Mouse (Mus musculus) hindbrain, embryonic 14.5 days (tissue): ENCODE measurements around the gene Tmem208. TPM values are rescaled to one million over a fixed set of nuclear protein-coding genes. Genes with fewer than 3 reads are reported as not detected.

Experiments used
- ATAC-seq: fragments of 200-750 bp; cut with Nextera tagmentation; 2 replicates; pipeline ENCODE4 v1.8.0; 2017; ENCODE audit warnings: moderate number of reproducible peaks, mild to moderate bottlenecking, moderate TSS enrichment, moderate library complexity; ENCODE audit not compliant: low FRiP score
- DNase-seq: peaks from one replicate; pipeline ENCODE4 v3.0.0-alpha.2; 2015; ENCODE audit warnings: low spot score
- H3K27ac ChIP-seq: fragments of 300-500 bp; sonication (generic); 2 replicates; pipeline ENCODE4 v1.5.1; 2014; ENCODE audit warnings: mild to moderate bottlenecking, moderate library complexity
- H3K27me3 ChIP-seq: fragments of 300-500 bp; sonication (generic); 2 replicates; pipeline ENCODE4 v1.6.1; 2014; ENCODE audit warnings: mild to moderate bottlenecking, low read length, mixed read lengths; ENCODE audit not compliant: control insufficient read depth, insufficient read depth
- H3K36me3 ChIP-seq: fragments of 300-500 bp; sonication (generic); replicated peaks from 2 replicates; pipeline ENCODE4 v1.6.1; 2014; ENCODE audit not compliant: control insufficient read depth, insufficient read depth
- H3K4me1 ChIP-seq: fragments of 300-500 bp; sonication (generic); replicated peaks from 2 replicates; pipeline ENCODE4 v1.6.1; 2014; ENCODE audit warnings: antibody characterized with exemption, low read length, mixed read lengths; ENCODE audit not compliant: control insufficient read depth, insufficient read depth
- H3K4me2 ChIP-seq: fragments of 300-500 bp; sonication (generic); replicated peaks from 2 replicates; pipeline ENCODE4 v1.6.1; 2014; ENCODE audit warnings: mild to moderate bottlenecking, moderate library complexity
- H3K4me3 ChIP-seq: fragments of 300-500 bp; sonication (generic); replicated peaks from 2 replicates; pipeline ENCODE4 v1.5.1; 2014; ENCODE audit warnings: mild to moderate bottlenecking, low read length
- H3K9ac ChIP-seq: fragments of 300-500 bp; sonication (generic); 2 replicates; pipeline ENCODE4 v1.6.1; 2014
- H3K9me3 ChIP-seq: fragments of 300-500 bp; sonication (generic); 2 replicates; pipeline ENCODE4 v1.6.1; 2016; ENCODE audit warnings: low read length; ENCODE audit not compliant: control insufficient read depth
- WGBS: fragments of 180-500 bp; shearing (Covaris S2); extraction: QIAGEN DNeasy Blood & Tissue Kit; methylation state at CpG from one replicate; pipeline ENCODE4 v1.1.7; 2014; 5-methylcytosine and 5-hydroxymethylcytosine counted together
- polyA plus RNA-seq: library from polyadenylated mRNA; unstranded; fragments of >200 nt; fragmentation: Nextera tagmentation; extraction: Ambion mirVana; gene quantifications from 2 replicates; pipeline ENCODE4 v1.2.1, GENCODE M21; 2014

Tmem208 gene
- polyA plus RNA-seq, 1 experiment from 2014 or later, result 147 TPM

- Histone ChIP-seq H3K9me3 (no peaks in the 10 kb centered on the region), H3K27me3 (no peaks in the 10 kb centered on the region), H3K36me3 (peaks cover 96% of the 10 kb centered on the region), H3K4me3 (no peak overlapping the region), H3K27ac (no peak overlapping the region), H3K4me2 (no peak overlapping the region), H3K4me1 (no peaks in the 10 kb centered on the region), H3K9ac (no peak overlapping the region)
- no peak for ATAC-seq
- 87% methylated on average over 9 of the region's 9 CpGs for WGBS
- no peak for DNase-seq
Measured at GRCm38 (mm10) chr8:105313622-105314402, 12.3 kb upstream of the Tmem208 start.

DNA sequence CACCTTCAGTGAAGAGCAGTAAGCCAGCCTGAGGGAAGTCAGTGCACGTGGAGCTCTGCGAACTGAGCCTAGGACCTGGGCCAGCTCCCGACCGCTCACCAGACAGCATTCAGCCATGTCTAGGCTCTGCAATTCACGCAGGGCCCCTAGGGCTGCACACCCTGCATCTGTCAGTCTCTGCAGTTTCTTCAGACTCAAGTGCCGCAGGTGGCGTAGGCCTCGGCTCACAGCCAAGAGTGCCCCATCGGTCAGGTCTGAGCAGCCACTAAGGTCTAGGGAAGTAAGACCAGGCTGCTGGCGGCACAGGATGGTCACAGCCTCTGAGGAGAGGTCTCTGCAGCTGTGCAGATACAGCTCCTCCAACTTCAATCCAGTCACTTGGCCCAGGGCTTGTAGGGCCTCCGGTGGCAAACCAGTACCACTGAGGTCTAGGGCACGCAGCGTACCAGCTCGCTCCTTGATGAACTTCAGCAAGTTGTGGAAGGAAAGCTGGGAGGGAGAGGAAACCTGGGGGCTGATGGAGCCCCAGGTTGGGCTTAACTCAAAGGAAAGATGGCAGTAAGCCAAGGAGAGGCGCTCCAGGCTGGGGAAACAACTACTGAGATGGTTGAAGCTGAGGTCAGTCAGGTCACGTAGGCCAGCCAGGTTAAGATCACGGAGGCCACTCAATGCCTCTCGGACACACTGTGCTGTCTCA lies 10.9 kb upstream of the Tmem208 start:
- DNase-seq (no peak), ATAC-seq (0 out of 2 replicates have a peak, but pooled peaks have one; percentile 13)
- no peak overlapping the region for H3K4me2 ChIP-seq
- H3K4me1 ChIP-seq, result no peaks in the 10 kb centered on the region
- H3K27ac ChIP-seq, result no peak overlapping the region
- WGBS, result 92% methylated on average over 18 of the region's 18 CpGs
- peaks cover 95% of the 10 kb centered on the region for H3K36me3 ChIP-seq
- no peaks in the 10 kb centered on the region for H3K9me3 ChIP-seq
- no peaks in the 10 kb centered on the region for H3K27me3 ChIP-seq
- no peak overlapping the region for H3K9ac ChIP-seq
- no peak overlapping the region for H3K4me3 ChIP-seq

- 81% methylated on average over 4 of the region's 4 CpGs for WGBS
- Histone ChIP-seq H3K36me3 (peaks cover 86% of the 10 kb centered on the region), H3K4me2 (no peak overlapping the region), H3K9ac (0 out of 2 replicates have a peak overlapping the region, but pooled peaks have one; percentile 8), H3K4me1 (no peaks in the 10 kb centered on the region), H3K27me3 (no peaks in the 10 kb centered on the region), H3K9me3 (no peaks in the 10 kb centered on the region), H3K4me3 (no peak overlapping the region), H3K27ac (no peak overlapping the region)
- ATAC-seq (no peak), DNase-seq (no peak)
Measured at GRCm38 (mm10) chr8:105317941-105318340, 8.2 kb upstream of the Tmem208 start.

GRCm38 (mm10) chr8:105318662-105319190 lies 7.4 kb upstream of the Tmem208 start:
- 84% methylated on average over 11 of the region's 11 CpGs for WGBS
- no peak overlapping the region for H3K27ac ChIP-seq
- H3K27me3 ChIP-seq, result no peaks in the 10 kb centered on the region
- H3K9ac ChIP-seq, result no peak overlapping the region
- no peaks in the 10 kb centered on the region for H3K9me3 ChIP-seq
- H3K36me3 ChIP-seq, result peaks cover 83% of the 10 kb centered on the region
- H3K4me3 ChIP-seq, result no peak overlapping the region
- DNase-seq, result no peak
- no peak for ATAC-seq
- no peak overlapping the region for H3K4me2 ChIP-seq
- H3K4me1 ChIP-seq, result no peaks in the 10 kb centered on the region

- no peak for DNase-seq
- Histone ChIP-seq H3K27me3 (no peaks in the 10 kb centered on the region), H3K36me3 (peaks cover 43% of the 10 kb centered on the region), H3K9ac (no peak overlapping the region), H3K4me3 (no peak overlapping the region), H3K4me2 (no peak overlapping the region), H3K27ac (no peak overlapping the region), H3K9me3 (no peaks in the 10 kb centered on the region), H3K4me1 (peaks cover 19% of the 10 kb centered on the region)
- 96% methylated on average over 4 of the region's 4 CpGs for WGBS
- no peak for ATAC-seq
Measured at GRCm38 (mm10) chr8:105323183-105323582, 3.0 kb upstream of the Tmem208 start.

DNA sequence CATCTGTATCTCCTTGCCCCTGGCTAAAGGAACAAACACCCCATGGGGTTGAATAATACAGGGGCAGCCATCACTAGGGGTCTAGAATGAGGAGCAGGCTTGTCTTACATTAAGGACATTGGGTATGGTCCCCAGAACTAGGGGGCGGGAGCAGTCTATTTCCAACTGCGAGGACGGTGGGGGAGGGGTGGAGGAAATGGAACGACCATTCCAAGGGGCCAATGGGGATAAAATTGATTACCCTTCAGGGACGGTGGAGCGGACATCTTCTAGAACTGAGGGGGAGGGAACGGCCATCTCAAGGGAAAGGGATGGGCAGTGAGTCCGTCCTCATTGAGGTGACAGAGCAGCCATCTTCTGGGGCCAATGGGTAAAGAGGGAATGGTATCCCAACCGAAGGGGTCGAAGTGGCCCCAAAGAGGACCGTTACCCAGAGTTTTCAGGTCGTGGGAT lies 487 bp upstream of the Tmem208 start:
- peak overlapping the region; percentile 85 for H3K9ac ChIP-seq
- no peaks in the 10 kb centered on the region for H3K9me3 ChIP-seq
- DNase-seq (no peak), ATAC-seq (peak; percentile 63)
- H3K4me2 ChIP-seq, result peak overlapping the region; percentile 90
- peaks cover 49% of the 10 kb centered on the region for H3K36me3 ChIP-seq
- under 1% methylated on average over 12 of the region's 12 CpGs for WGBS
- peak overlapping the region; percentile 65 for H3K4me3 ChIP-seq
- H3K4me1 ChIP-seq, result peaks cover 19% of the 10 kb centered on the region
- peak overlapping the region; percentile 73 for H3K27ac ChIP-seq
- H3K27me3 ChIP-seq, result no peaks in the 10 kb centered on the region

GRCm38 (mm10) chr8:105326968-105327367 lies 814 bp downstream of the Tmem208 start:
- WGBS, result 44% methylated on average over 6 of the region's 6 CpGs
- no peak for ATAC-seq
- H3K9me3 ChIP-seq, result no peaks in the 10 kb centered on the region
- peaks cover 55% of the 10 kb centered on the region for H3K36me3 ChIP-seq
- peaks cover 19% of the 10 kb centered on the region for H3K4me1 ChIP-seq
- no peak for DNase-seq
- peak overlapping the region; percentile 76; the same call in 1 of the 2 replicates for H3K27ac ChIP-seq
- peak overlapping the region; percentile 65 for H3K9ac ChIP-seq
- H3K4me2 ChIP-seq, result peak overlapping the region; percentile 90
- H3K4me3 ChIP-seq, result peak overlapping the region; percentile 65
- no peaks in the 10 kb centered on the region for H3K27me3 ChIP-seq

DNA sequence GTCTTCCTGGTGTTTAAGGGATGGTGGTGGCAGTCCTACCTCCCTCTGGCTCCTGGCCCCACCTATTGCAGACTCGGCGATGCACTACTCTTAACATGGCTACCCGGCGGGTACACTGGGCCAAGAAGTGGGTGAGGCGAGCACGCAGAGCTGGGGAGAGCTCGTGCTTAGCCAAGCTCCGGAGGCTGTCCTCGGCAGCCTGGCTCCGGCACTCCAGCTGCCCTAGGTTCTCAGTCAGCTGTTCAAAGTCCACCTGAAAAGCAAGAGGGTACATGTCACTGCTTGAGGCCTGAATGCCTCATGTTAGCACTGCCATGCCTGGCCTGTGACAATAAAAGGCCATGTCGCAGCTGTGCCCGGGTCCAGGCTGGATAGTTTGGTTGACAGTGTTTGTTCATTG lies 4.2 kb downstream of the Tmem208 start:
- no peak overlapping the region for H3K9ac ChIP-seq
- ATAC-seq (no peak), DNase-seq (no peak)
- no peaks in the 10 kb centered on the region for H3K9me3 ChIP-seq
- peaks cover 60% of the 10 kb centered on the region for H3K36me3 ChIP-seq
- H3K4me1 ChIP-seq, result peaks cover 11% of the 10 kb centered on the region
- no peak overlapping the region for H3K4me3 ChIP-seq
- no peaks in the 10 kb centered on the region for H3K27me3 ChIP-seq
- no peak overlapping the region for H3K4me2 ChIP-seq
- 95% methylated on average over 12 of the region's 12 CpGs for WGBS
- H3K27ac ChIP-seq, result no peak overlapping the region

DNA sequence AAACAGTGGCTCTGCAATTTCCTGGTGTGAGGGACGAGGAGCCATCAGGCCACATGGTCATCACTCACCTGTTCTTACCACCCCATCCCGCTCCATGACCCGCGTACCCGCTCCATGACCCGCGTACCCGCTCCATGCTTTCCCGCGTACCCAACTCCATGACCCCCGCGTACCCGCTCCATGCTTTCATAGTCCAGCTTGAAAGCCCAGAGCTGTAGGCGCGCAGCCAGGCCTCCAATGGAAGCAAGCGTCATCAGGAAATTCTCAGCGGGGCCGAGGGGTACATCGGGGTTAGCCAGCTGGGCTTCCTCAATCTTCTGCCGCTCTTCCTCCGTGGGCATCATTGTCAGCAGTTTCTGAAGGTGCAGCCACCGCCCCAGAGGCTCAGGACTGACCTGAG lies 5.3 kb downstream of the Tmem208 start:
- no peak for DNase-seq
- H3K4me1 ChIP-seq, result peaks cover 8% of the 10 kb centered on the region
- no peaks in the 10 kb centered on the region for H3K9me3 ChIP-seq
- no peaks in the 10 kb centered on the region for H3K27me3 ChIP-seq
- ATAC-seq, result no peak
- WGBS, result 95% methylated on average over 22 of the region's 22 CpGs
- H3K4me2 ChIP-seq, result no peak overlapping the region
- peaks cover 60% of the 10 kb centered on the region for H3K36me3 ChIP-seq
- no peak overlapping the region for H3K27ac ChIP-seq
- H3K9ac ChIP-seq, result no peak overlapping the region
- no peak overlapping the region for H3K4me3 ChIP-seq
